Mouse (Mus musculus) right cerebral cortex, postnatal 36 days (tissue): ENCODE results near the gene Vav2.

ENCODE experiments used
- DNase-seq, 2 experiments: peaks; one replicate each; pipeline ENCODE4 v3.0.0; 2022; ENCODE audit warnings: low spot score in 2 of 2, mixed read lengths in 1 of 2

The Vav2 gene

GRCm38 (mm10) chr2:27371450-27371849, 55.4 kb downstream of the Vav2 start:
- DNase-seq, result no peak

DNA sequence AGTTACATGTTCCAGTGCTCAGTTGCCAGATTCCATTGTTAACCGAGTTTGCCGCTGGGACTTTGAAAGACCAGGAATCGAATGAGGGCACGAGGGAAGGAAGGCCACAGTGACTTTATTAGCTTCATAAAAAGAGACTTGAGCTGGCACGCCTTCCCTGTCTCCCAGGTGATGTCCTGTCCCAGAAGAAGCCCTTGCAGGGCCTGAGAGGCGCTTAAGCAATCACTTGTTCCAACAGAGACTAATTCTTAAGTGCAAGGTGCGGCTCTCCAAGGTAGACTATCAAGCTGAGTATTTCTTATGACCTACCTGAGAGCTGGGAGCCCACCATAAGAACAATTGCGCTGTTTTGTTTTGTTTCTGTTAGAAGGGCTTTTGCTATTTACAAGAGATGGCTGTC, 57.9 kb downstream of the Vav2 start:
- DNase-seq, result no peak

DNA sequence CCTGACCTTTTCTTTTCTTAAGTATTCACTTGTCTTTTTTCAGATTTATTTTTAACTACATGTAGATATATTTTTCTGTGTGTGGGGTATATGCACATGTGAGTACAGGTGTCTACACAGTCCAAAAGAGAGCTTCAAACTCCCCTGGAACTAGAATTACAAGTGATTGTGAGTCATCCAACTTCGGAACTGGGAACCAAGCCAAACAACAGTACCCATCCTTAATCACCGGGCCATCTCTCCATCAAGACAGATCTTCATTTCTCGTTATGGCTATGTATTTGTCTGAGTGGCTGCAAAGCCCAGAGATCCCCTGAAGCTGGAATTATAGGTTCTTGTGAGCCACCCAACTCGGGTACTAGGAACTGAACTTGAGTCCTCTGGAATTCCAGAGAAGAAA, 61.5 kb downstream of the Vav2 start:
- no peak for DNase-seq

DNA sequence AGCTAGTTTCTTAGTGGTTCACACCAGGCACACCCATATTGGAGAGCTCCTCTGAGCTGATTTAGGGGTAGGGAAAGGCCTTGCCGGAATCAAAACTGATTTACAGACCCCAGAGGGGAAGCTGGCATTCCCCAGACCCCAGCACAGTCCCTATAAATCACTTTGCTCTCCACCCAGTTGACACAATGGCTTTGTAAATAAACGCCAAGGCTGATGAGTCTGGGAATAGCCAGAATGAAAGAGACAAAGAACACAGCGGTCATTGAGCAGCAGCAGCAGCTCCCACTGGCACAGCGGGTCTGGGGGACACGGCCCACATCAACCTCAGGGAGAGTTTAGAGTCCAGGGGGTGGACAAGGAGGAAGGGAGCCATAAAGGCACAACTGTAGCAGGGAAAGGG, 65.0 kb downstream of the Vav2 start:
- DNase-seq, result no peak

GRCm38 (mm10) chr2:27358461-27358860, 68.4 kb downstream of the Vav2 start:
- DNase-seq, result no peak

DNA sequence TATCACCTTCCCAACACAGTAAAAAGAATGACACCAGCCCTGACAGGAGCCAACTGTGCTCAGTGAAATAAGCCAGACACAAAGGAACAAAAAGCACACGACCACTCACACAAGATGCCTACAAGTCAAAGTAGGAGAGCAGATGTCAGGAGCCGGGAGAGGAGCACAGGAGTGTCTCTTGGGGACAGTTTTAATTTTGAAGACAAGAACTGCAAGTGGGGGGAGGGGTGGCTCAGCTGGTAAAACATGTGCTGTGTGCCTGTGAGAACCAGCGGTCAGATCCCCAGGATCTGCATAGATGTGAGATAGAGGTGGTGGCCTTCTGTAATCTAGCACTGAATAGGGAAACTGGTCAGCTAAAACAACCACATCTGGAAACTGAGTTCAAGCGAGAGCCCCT, 71.1 kb downstream of the Vav2 start:
- no peak for DNase-seq

GRCm38 (mm10) chr2:27354610-27355211, 72.1 kb downstream of the Vav2 start:
- DNase-seq, result no peak

- no peak for DNase-seq
Measured at GRCm38 (mm10) chr2:27352720-27353119, 74.1 kb downstream of the Vav2 start.

GRCm38 (mm10) chr2:27350371-27350770, 76.5 kb downstream of the Vav2 start:
- DNase-seq, result no peak

GRCm38 (mm10) chr2:27343984-27344453, 82.8 kb downstream of the Vav2 start:
- DNase-seq, result no peak

DNA sequence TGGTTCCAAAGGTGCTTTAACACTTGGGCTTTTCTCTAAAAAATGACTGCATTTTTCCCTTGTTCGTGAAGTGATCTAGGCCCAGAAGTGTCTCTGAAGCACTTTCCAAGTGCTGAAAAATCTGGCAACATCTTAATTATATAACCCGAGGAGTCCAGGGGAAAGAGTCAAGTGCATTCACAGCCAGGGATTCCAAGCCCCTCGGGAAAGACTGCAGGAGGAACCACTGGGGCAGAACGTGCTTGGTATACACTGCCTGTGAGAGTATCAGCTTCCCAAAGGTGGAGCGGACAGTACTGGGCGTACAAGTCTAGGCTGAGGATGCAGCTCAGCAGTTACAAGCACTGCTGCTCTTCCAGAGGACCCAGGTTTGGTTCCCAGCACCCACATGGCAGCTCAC, 86.2 kb downstream of the Vav2 start:
- DNase-seq, result no peak

DNA sequence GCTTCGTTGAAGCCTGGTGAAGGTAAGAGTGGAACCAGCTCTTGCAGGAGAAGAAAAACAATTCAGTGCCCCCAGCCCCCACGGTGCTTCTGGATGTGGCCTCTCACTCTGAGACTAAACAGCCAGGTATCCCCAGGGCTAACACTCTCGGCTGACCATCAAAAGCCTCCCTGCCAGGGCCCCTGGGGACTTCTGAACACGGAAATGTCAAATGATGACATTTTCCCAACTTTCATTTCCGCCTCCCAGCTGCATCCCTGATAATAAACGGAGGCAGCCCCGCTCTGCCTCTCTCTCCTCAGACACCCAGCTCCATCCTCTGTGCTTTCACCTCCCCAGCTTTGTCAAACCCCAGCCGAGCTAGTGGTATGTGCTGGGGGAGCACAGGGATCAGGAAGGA, 87.8 kb downstream of the Vav2 start:
- no peak for DNase-seq

- no peak for DNase-seq
Measured at GRCm38 (mm10) chr2:27337261-27337660, 89.6 kb downstream of the Vav2 start.

DNA sequence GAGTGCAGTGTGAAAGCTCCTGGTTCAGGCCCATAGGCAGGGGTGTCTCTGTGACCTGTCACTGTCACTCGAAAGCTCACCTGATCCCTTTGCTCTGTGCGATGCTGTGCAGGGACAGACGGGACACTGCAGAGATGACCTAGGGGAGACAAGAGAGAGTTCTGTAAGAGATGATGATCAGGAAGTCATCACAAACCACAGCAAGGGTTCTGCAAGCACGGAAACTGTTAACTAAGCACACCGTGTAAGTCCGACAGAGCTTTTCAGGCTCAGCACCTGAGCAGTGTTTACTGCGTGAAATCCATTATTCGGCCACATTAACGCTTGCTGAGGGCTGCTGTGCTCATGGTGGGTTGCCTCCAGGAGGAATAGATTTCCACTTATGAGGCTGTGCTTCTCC, 90.2 kb downstream of the Vav2 start:
- DNase-seq, result no peak

DNA sequence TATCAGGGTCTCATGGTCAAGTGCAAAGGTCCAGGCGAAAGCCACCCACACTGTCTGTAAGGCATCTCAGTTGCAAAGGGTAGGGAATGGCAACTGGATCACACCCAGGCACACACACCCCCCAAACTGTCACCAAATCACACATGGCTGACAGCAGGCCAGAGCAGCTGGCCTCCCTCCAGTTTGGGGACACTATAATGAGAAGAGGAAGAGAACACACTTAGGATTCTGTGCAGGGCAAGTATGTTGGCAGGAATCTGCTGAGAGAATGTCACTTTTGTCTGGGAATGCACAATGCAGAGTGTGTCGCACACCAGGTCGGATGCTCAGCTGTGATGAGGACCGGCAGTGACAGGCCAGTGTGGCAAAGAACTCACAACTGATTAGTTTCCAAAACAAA, 92.0 kb downstream of the Vav2 start:
- no peak for DNase-seq

DNA sequence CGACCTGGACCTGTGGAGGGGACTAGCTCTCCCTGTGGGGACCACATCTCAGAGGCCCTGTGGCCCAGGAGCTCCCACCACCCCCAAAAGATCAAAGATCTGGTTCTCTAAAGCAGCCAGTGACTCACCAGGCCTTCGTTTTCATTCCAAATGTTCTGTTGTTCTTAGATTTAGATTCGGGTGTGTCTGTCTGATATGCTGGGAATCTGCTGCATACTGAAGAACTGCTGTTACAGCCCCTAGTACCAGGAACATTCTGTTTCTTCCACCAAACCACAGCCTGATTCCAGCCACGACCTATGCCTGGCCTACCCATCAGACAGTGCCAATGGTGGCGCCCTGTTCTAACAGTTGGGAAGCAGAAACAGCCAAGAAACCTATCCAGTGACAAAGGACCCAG, 95.3 kb downstream of the Vav2 start:
- no peak for DNase-seq

- DNase-seq, result no peak
Measured at GRCm38 (mm10) chr2:27330446-27330845, 96.4 kb downstream of the Vav2 start.

DNA sequence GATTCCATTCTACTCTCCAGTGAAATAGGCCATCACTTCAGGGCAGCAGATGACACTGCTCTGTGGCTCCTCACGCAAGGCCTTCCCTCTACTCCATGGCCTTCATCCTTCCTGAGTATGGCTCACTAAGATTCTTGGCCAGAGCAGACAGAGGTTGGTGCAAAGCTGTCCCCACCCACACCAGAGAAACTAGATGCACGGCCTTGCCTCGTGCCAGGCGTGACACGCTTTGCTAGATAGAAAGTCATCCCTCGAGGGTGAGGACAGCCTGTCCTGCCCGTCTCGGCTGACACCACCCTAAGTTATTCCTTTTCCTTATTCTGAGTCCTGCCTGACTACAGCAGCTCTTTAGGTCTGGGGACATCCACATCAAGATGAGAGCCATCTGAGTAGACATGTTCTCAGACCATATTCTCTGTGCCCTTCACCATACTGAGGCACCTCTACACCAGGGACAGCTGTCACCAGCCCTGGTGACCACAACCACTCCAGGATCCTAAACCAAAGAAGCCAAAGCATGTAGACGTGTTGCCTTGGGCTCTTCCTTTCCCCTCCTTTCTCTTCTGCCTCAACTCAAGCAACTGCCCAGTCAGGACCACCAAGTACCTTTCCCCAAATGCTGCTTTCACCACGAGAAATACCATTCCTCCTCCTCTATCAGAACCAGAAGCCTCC, 97.3 kb downstream of the Vav2 start:
- no peak for DNase-seq

DNA sequence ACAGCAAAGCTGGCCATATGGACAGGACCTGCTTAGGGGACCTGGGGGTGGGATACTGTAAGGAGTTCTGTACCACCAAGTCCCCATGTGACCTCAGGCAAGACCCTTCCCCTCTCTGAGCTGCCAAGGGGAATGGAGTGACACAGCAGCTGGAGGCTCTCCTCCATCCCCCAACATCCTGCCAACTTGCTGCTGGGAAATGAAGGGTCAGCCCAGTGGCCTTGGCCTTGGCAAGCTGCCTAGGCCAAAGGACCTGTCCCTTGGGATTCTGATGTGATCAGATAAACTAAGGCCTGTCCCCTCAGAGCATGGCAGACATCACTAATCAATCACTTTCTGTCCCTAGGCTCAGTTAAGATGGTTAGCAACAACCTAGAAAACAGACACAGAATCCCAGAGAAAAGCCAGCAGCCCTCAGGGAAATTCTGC, 98.2 kb downstream of the Vav2 start:
- no peak for DNase-seq

GRCm38 (mm10) chr2:27327886-27328285, 98.9 kb downstream of the Vav2 start:
- DNase-seq, result no peak

GRCm38 (mm10) chr2:27327076-27327475, 99.8 kb downstream of the Vav2 start:
- DNase-seq, result no peak

- no peak for DNase-seq
Measured at GRCm38 (mm10) chr2:27326357-27326756, 100.5 kb downstream of the Vav2 start.

DNA sequence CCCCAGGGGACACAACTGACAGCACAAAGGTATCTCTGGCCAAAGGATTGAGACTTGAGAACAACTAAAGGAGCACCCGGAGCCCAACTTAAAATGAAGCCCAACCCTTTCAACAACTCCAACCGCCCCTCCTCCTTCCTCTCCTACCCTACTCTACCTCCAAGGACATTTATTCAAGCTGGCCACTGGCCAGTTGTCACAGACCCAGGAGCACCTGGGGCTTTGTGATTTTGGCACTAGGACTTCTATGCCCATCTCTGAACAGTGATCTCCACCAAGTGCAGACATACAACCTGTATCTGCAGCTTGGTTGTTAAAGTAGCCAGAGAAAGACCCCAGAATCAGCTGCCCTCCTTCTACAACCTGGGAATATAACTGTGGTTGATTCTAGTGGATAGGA, 102.1 kb downstream of the Vav2 start:
- DNase-seq, result no peak

DNA sequence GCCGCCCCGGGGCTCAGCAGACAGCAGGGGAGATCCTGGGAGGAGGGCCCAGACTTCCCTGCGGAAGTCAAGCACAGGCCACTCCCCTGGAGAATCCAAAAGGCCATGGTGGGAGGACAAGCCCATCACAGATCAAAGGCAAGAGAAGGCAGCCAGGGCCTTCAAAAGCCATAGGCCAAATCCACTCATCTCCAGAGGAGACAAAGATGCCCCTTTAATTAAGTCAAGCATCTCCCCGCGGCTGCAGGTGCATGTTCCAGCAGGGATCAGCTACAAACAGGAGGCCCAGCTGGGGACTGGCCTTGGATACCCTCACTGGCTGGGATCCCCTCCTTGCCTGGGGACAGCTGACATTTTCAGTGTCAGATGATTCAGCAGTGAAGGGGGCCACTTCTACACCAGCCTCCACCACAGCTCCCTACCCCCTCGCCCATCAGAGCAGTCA, 105.4 kb downstream of the Vav2 start:
- DNase-seq, result no peak
